Mouse (Mus musculus) heart, embryonic 11.5 days (tissue): ENCODE results near the gene Mib2. TPM values are rescaled to one million over a fixed set of nuclear protein-coding genes. Genes with fewer than 3 reads are reported as not detected.
"Not testable (repeated sequence)": the region's sequence is repeated elsewhere in the genome, so short reads cannot be mapped to it uniquely, and the experiment has no call there.

Experiments
- ATAC-seq: fragments of 200-750 bp; cut with Nextera tagmentation; replicated peaks from 2 replicates; pipeline ENCODE4 v1.8.0; 2017; ENCODE audit warnings: moderate library complexity; ENCODE audit not compliant: insufficient number of reproducible peaks, low FRiP score, low TSS enrichment
- H3K27ac ChIP-seq: fragments of 300-500 bp; sonication (generic); 2 replicates; pipeline ENCODE4 v1.5.1; 2014; ENCODE audit warnings: mild to moderate bottlenecking, low read depth, low read length
- H3K27me3 ChIP-seq: fragments of 300-500 bp; sonication (generic); 2 replicates; pipeline ENCODE4 v1.6.1; 2014; ENCODE audit warnings: mild to moderate bottlenecking, low read length, mixed read lengths; ENCODE audit not compliant: control insufficient read depth, insufficient read depth
- H3K36me3 ChIP-seq: fragments of 300-500 bp; sonication (generic); 2 replicates; pipeline ENCODE4 v1.6.1; 2014; ENCODE audit warnings: mild to moderate bottlenecking, low read length, moderate library complexity, mixed read lengths; ENCODE audit not compliant: control insufficient read depth, insufficient read depth
- H3K4me1 ChIP-seq: fragments of 300-500 bp; sonication (generic); 2 replicates; pipeline ENCODE4 v1.6.1; 2014; ENCODE audit warnings: low read length; ENCODE audit not compliant: control insufficient read depth, insufficient read depth
- H3K4me2 ChIP-seq: fragments of 300-500 bp; sonication (generic); 2 replicates; pipeline ENCODE4 v1.6.1; 2014; ENCODE audit warnings: mild to moderate bottlenecking, moderate library complexity
- H3K4me3 ChIP-seq: fragments of 300-500 bp; sonication (generic); 2 replicates; pipeline ENCODE4 v1.5.1; 2014; ENCODE audit warnings: low read depth, low read length
- H3K9ac ChIP-seq: fragments of 300-500 bp; sonication (generic); 2 replicates; pipeline ENCODE4 v1.6.1; 2014; ENCODE audit warnings: mild to moderate bottlenecking, low read depth, low read length, moderate library complexity
- H3K9me3 ChIP-seq: fragments of 300-500 bp; sonication (generic); replicated peaks from 2 replicates; pipeline ENCODE4 v1.6.1; 2016; ENCODE audit warnings: low read length; ENCODE audit not compliant: control insufficient read depth
- WGBS: fragments of 180-500 bp; shearing (Covaris S2); extraction: QIAGEN DNeasy Blood & Tissue Kit; methylation state at CpG from one replicate; pipeline ENCODE4 v1.1.7; 2014; ENCODE audit not compliant: insufficient replicate concordance; 5-methylcytosine and 5-hydroxymethylcytosine counted together
- polyA plus RNA-seq: library from polyadenylated mRNA; unstranded; fragments of >200 nt; fragmentation: Nextera tagmentation; extraction: Ambion mirVana; gene quantifications from 2 replicates; pipeline ENCODE4 v1.2.1, GENCODE M21; 2014

Mib2 gene
- polyA plus RNA-seq, 1 experiment from 2014 or later, result 8.9 TPM

DNA sequence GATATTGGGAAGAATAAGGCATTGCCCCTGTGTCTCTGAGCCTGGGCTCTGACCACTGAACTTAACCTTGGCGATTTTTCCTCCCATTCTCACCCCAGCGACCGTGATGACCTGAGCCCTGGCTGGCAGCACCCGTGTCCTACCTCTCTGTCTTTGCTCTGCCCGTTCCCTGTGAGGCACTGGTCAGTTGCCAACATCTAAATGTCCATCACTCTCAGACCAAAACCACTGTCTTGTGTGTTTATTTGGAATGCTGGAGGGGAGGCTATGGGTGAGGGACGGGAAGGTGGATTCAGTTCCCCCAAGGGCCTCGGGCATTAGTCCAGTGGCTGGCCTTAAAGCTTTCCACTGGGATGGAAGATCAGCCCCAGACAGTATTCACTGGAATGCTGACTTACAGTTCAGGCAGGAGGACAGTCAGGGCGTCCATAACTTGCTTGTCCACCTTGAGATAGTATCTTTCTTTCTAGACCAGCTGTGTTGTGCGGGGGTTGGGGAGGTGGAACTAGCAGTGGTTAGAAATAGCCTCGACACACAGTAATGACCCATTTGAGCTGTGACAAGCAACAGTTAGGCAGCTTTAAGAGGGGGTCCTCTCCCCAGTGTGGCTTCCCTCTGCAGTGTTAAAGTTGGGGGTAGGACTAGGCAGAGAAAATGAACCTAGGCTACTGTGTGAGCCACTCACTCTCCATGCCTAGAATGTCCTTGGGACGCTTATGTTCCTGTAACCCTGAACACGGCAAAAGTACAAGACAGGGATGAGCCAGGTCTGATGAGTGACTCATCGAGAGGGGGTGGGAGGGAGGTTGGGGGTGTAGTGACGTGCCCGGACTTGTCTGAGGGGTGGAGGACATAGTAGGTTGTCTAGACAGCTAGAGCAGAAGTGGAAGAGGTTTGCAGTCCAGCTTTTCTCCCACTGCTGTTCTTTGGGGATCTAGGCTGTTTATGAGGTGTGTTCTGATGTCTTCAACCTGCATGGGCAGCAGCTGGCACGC, 27.6 kb upstream of the Mib2 start:
- H3K9ac ChIP-seq, result no peak overlapping the region
- peaks cover 20% of the 10 kb centered on the region for H3K27me3 ChIP-seq
- H3K9me3 ChIP-seq, result no peaks in the 10 kb centered on the region
- H3K27ac ChIP-seq, result no peak overlapping the region
- H3K4me3 ChIP-seq, result no peak overlapping the region
- H3K4me2 ChIP-seq, result no peak overlapping the region
- H3K4me1 ChIP-seq, result no peaks in the 10 kb centered on the region
- WGBS, result 57% methylated on average over 16 of the region's 16 CpGs
- ATAC-seq, result no peak
- no peaks in the 10 kb centered on the region for H3K36me3 ChIP-seq

DNA sequence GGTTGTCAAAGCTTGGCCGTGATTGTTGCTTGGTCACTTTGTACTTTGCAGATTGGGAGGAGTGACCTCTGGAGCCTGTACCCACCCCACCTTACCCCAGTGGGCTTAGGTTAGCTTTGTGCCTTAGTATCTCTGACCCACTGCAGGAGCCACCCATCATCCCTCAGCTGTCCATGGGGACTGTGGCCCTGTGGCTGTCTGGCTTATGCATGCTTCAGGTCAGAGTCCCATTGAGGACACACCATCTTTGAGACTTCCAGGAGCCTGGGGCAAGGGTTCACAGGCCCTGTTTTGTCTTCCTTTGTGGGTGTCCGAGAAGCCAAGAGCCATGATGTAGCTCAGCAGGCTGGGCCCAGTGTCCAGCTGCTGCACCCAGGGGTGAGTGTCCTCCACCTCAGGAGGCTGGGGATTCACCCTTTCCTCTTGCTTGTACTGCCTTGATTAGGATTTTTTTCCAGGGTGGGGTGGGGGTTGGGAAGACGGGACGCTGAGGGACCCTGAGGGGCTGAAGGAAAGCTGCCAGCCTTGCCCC, 26.6 kb upstream of the Mib2 start:
- H3K9me3 ChIP-seq, result no peaks in the 10 kb centered on the region
- H3K27me3 ChIP-seq, result peaks cover 24% of the 10 kb centered on the region
- ATAC-seq, result no peak
- no peaks in the 10 kb centered on the region for H3K36me3 ChIP-seq
- WGBS, result 78% methylated on average over 4 of the region's 4 CpGs
- no peak overlapping the region for H3K4me3 ChIP-seq
- H3K4me2 ChIP-seq, result no peak overlapping the region
- H3K4me1 ChIP-seq, result no peaks in the 10 kb centered on the region
- H3K27ac ChIP-seq, result no peak overlapping the region
- H3K9ac ChIP-seq, result no peak overlapping the region

DNA sequence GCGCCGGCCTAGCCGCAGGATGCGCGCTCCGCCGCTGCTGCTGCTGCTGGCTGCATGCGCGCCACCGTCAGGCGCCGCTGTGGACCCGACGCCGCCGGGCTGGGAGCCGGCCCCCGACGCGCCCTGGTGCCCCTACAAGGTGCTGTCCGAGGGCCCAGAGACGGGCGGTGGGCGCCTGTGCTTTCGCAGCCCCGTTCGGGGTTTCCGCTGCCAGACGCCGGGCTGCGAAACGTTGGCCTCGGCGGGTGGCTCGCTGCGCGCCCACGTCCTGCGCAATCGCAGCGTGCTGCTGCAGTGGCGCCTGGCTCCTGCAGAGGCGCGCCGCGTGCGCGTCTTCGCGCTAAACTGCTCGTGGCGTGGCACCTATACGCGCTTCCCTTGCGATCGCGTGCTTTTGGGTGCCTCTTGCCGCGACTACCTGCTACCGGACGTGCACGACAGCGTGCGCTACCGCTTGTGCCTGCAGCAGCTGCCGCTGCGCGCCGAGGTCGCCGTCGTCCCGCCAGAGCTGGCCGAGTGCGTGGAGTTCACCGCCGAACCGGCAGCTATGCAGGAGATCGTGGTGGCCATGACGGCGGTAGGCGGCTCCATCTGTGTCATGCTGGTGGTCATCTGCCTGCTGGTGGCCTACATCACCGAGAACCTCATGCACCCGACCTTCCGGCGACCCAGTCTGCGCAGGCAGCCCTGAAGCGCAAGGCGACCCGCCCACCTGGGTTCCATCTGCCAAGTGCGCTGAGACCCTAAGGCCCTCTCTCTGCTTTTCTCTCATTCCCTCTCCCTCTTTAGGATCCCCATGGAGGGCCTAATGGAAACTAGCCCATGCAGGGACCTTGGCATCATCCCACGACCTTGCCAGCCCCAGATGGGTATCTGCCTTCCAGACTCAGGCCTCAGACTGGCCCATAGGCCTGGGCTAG, 25.7 kb upstream of the Mib2 start:
- H3K4me2 ChIP-seq, result peak overlapping the region; percentile 89
- no peak overlapping the region for H3K27ac ChIP-seq
- H3K4me1 ChIP-seq, result no peaks in the 10 kb centered on the region
- peak overlapping the region; percentile 78 for H3K4me3 ChIP-seq
- H3K36me3 ChIP-seq, result no peaks in the 10 kb centered on the region
- peak; percentile 51; the same call in 1 of the 2 replicates for ATAC-seq
- H3K27me3 ChIP-seq, result peaks cover 24% of the 10 kb centered on the region
- H3K9ac ChIP-seq, result peak overlapping the region; percentile 69
- under 1% methylated on average over 92 of the region's 92 CpGs for WGBS
- no peaks in the 10 kb centered on the region for H3K9me3 ChIP-seq

DNA sequence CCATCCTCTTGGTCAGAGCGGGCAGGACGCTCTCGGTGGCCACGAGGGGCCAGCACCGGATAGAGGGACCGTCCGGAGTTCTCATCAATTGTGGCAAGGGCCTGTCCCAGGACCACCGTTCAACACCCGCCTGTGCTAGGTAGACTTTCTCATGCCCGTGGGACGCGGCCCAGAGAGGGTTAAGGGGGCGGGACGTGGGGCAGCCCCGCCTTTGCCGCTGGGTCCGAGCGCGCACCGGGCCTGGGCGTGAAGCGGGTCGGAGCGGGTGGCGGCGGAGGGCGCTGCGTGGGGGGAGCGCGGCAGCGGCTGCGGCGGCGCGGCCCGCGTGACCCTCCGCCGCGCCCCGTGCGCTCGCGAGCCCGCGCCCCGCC, 25.1 kb upstream of the Mib2 start, which contains the start of gene Fndc10:
TSS of gene Fndc10 (plus strand) at position 232 of the 371 bp plus-strand sequence.
- 1% methylated on average over 39 of the region's 47 CpGs for WGBS
- H3K4me2 ChIP-seq, result peak within 1 kb of the TSS; percentile 89
- peak within 1 kb of the TSS; percentile 69 for H3K9ac ChIP-seq
- no peaks in the 10 kb centered on the region for H3K4me1 ChIP-seq
- H3K4me3 ChIP-seq, result peak within 1 kb of the TSS; percentile 78
- peaks cover 24% of the 10 kb centered on the region for H3K27me3 ChIP-seq
- ATAC-seq, result peak; percentile 60; the same call in 1 of the 2 replicates
- no peak within 1 kb of the TSS for H3K27ac ChIP-seq
- H3K36me3 ChIP-seq, result no peaks in the 10 kb centered on the region
- H3K9me3 ChIP-seq, result no peaks in the 10 kb centered on the region

DNA sequence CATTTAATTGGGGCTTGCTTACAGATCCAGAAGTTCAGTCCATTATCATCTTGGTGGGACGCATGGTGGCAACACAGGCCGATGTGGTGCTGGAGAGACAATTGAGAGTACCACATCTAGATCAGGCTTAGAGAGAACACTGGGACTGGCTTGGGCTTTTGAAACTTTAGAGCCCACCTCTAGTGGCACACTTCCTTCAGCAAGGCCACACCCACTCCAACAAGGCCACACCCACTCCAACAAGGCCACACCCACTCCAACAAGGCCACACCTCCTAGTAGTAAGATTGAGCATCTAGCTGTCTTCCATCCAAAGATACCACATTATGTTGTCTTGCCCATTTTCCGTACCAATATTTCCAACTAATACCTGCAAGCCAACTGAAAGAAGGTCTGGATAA, 23.4 kb upstream of the Mib2 start:
- Histone ChIP-seq H3K9ac (no peak overlapping the region), H3K27me3 (peaks cover 24% of the 10 kb centered on the region), H3K36me3 (no peaks in the 10 kb centered on the region), H3K4me3 (no peak overlapping the region), H3K9me3 (no peaks in the 10 kb centered on the region), H3K4me1 (no peaks in the 10 kb centered on the region), H3K4me2 (no peak overlapping the region), H3K27ac (no peak overlapping the region)
- WGBS, result 92% methylated on average over 3 of the region's 3 CpGs
- ATAC-seq, result no peak

DNA sequence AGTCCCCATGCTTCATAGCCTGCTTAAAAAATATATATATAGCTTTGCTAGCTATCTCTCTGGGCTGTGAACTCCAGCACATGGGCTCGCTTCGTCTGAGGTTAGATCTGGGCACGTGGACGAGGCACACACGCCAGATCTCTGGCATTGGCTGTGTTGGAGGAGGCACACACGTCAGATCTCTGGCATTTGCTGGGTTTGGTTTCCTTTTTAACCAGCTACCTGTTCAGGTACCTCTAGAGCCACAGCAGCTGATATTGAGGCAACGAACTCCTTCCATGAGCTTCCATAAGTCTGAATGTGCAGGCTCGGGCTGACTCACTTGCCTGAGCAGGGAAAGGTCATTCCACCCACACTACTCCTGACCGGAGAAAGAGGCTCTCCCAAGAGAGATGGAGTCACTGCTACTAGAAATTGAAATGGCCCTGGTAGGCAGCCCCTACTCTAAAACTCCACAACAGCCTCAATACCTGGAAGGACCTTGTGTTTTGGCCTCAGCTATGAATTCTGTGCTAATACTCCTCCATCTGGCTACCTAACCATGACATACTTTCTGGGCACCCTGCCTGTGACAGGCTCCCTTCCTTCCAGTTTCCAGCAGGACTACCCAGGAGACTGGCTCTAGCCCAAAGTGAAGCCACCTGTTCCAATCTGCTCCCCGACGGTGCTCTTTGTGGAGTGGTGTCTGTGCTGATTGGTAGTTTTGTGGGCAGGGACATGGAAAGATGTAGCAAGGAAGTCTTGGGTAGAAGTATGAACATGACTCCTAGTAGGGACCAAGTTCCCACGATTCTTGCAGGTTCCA, 21.8 kb upstream of the Mib2 start:
- Histone ChIP-seq H3K27ac (no peak overlapping the region), H3K4me1 (no peaks in the 10 kb centered on the region), H3K4me3 (no peak overlapping the region), H3K9ac (no peak overlapping the region), H3K36me3 (no peaks in the 10 kb centered on the region), H3K4me2 (no peak overlapping the region), H3K27me3 (peaks cover 21% of the 10 kb centered on the region), H3K9me3 (no peaks in the 10 kb centered on the region)
- no peak for ATAC-seq
- WGBS, result 76% methylated on average over 12 of the region's 12 CpGs

DNA sequence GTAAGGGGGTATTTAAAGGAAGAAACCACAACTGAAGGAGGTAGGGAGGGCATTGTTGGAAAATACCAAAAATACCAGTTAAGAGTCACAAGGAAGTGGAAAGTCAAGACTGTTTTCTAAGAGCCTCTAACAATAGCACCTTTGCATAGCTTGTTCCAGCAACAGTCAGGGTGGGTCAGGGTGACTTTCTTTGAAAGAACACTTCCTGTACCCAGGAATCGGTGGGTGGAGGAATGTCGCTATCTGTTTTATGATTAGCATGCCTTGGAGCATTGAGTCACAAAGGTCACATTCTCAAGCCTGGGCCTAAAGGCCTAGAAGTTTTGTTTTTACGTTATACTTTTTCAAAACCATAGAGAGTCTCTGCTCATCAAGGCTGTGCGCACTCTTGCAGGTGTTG, 18.8 kb upstream of the Mib2 start:
- H3K9ac ChIP-seq, H3K36me3 ChIP-seq, H3K9me3 ChIP-seq, H3K4me2 ChIP-seq, H3K4me1 ChIP-seq, H3K27ac ChIP-seq, H3K27me3 ChIP-seq, ATAC-seq, H3K4me3 ChIP-seq: not testable (repeated sequence)
- 64% methylated on average over 4 of the region's 4 CpGs for WGBS
